Mouse (Mus musculus): ENCODE measurements at regions not wholly inside any gene's neighbourhood (a gene's known extent, or its start where the extent isn't known, plus 50 kb on each side); places are given as distances from the start of the nearest gene placed in this dataset.

DNA sequence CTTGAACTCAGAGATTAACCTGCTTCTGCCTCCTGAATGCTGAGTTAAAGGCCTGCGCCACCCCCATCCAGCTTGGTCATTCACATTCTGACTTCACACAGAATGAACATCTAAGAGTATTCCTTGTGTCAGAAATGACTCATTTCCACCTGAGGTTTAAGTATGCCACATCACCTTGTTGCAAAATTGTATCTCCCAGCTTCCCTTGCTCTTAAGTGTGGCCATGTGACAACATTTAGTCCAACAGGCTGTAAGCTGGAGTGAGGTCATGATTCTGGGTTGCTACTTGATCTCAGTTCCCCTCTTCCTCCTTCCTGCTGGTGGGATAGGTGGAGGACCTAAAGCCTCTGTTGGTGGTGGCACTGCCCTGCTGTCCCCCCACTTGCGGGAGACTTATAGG is 131.0 kb downstream of the Mtx2 start:
- 76% methylated on average over 2 of the region's 2 CpGs for WGBS (ENCODE audit: insufficient replicate concordance)
- H3K36me3 ChIP-seq: no peaks in the 10 kb centered on the region
- H3K4me3 ChIP-seq (replicated peaks): no peak overlapping the region
- H3K27me3 ChIP-seq: no peaks in the 10 kb centered on the region
- no peak overlapping the region for H3K27ac ChIP-seq
- H3K4me1 ChIP-seq (replicated peaks): no peaks in the 10 kb centered on the region
- peaks cover 4% of the 10 kb centered on the region; the same call in 1 of the 2 replicates for H3K9me3 ChIP-seq (replicated peaks)
- DNase-seq: no peak
- H3K9ac ChIP-seq: no peak overlapping the region
- no peak overlapping the region for H3K4me2 ChIP-seq
- no peak for ATAC-seq (ENCODE audit: low read depth)

DNA sequence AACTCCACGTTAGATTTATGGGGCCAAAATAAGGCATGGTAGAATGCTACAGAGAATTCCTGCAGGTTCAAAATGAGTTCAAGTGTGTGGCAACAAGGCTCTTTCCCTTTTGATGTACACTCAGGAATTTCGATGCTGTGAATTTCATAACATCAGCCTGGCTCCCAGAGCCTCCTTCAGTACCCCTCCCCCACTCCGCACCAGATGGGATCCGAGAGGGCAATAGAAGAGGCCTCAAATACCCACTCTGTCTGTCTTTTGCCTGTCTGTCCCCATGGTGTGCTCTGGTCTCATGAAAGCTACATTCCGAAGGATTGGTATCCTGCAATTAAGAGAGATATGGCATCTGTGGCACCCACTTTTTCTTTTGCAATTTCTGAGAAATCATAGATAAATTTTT is 134.3 kb downstream of the Mtx2 start:
- no peak overlapping the region for H3K9ac ChIP-seq
- DNase-seq: no peak
- H3K9me3 ChIP-seq (replicated peaks): peaks cover 4% of the 10 kb centered on the region; the same call in 1 of the 2 replicates
- peaks cover 5% of the 10 kb centered on the region; the same call in 1 of the 2 replicates for H3K27me3 ChIP-seq
- no peak for ATAC-seq (ENCODE audit: low read depth)
- H3K4me1 ChIP-seq (replicated peaks): no peaks in the 10 kb centered on the region
- no peak overlapping the region for H3K4me2 ChIP-seq
- no peak overlapping the region for H3K4me3 ChIP-seq (replicated peaks)
- no peaks in the 10 kb centered on the region for H3K36me3 ChIP-seq
- 50% methylated on average over 5 of the region's 5 CpGs for WGBS (ENCODE audit: insufficient replicate concordance)
- H3K27ac ChIP-seq: no peak overlapping the region

DNA sequence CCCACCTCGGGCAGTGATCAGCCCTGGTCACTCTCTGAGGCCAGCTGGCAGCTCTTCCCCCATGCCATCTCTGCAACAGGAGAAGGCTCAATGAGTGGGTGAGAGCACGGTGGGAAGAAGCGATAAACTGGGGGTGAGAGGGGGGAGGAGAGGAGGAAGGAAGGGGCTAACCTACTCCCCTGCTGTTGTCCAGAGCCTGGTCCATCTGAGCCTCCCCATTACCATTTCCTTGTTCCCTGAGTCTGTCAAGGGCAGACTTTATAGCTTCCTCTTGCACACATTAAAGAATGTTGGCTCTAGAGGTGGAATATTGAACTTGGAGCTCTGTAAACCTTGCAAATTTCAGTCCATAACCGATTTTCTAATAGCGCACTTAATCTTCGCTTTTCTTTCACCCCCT is 136.8 kb downstream of the Mtx2 start:
- H3K9ac ChIP-seq: no peak overlapping the region
- H3K27me3 ChIP-seq: peaks cover 25% of the 10 kb centered on the region
- no peak overlapping the region for H3K27ac ChIP-seq
- ATAC-seq (ENCODE audit: low read depth) (no peak), DNase-seq (no peak)
- no peaks in the 10 kb centered on the region for H3K36me3 ChIP-seq
- H3K4me2 ChIP-seq: no peak overlapping the region
- H3K9me3 ChIP-seq (replicated peaks): no peaks in the 10 kb centered on the region
- WGBS (ENCODE audit: insufficient replicate concordance): 57% methylated on average over 6 of the region's 6 CpGs
- H3K4me3 ChIP-seq (replicated peaks): no peak overlapping the region
- no peaks in the 10 kb centered on the region for H3K4me1 ChIP-seq (replicated peaks)

DNA sequence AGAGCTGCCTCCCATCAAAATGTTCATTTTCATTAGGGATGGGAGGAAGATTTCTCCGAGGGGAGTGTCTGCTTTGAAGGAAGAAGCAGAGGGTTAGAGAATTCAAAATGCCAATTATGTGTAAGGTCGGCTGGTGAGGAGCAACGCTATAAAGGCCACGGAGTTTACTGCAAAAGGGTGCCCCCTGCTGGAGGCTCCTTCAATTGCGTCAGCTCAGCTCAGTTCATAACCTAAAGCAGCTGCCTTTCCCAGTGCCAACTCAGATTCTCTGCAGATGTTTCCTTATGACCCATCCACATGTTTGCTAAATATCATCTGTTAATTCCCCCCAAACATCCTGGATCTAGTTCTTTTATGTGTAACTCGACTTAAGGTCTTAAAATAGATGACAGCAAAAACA is 138.8 kb downstream of the Mtx2 start:
- no peak overlapping the region for H3K4me3 ChIP-seq (replicated peaks)
- H3K4me2 ChIP-seq: no peak overlapping the region
- no peaks in the 10 kb centered on the region for H3K4me1 ChIP-seq (replicated peaks)
- H3K9me3 ChIP-seq (replicated peaks): no peaks in the 10 kb centered on the region
- H3K9ac ChIP-seq: no peak overlapping the region
- DNase-seq (peak; percentile 17), ATAC-seq (ENCODE audit: low read depth) (no peak)
- 3% methylated on average over 6 of the region's 6 CpGs for WGBS (ENCODE audit: insufficient replicate concordance)
- no peaks in the 10 kb centered on the region for H3K36me3 ChIP-seq
- no peak overlapping the region for H3K27ac ChIP-seq
- H3K27me3 ChIP-seq: peaks cover 28% of the 10 kb centered on the region

DNA sequence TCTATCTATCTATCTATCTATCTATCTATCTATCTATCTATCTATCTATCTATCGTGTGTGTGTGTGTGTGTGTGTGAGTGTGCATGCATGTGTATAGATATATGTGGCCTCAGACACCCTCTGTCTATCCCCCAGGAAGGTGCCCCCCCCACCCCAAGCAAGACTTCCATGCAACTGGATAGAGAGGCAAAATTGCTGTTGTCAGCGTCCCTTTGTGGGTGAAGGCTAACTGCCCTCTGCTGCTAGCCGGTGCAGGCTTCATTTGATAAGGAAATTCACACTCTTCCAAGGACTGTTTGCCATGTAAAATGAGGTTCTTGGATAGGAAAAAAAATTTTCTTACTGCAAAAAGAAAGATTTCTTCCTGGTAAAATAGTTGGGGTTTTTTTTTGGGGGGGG is 139.4 kb downstream of the Mtx2 start:
- Histone ChIP-seq H3K4me3 (replicated peaks) (no peak overlapping the region), H3K4me2 (no peak overlapping the region), H3K36me3 (no peaks in the 10 kb centered on the region), H3K9ac (no peak overlapping the region), H3K4me1 (replicated peaks) (no peaks in the 10 kb centered on the region), H3K27me3 (peaks cover 28% of the 10 kb centered on the region), H3K9me3 (replicated peaks) (no peaks in the 10 kb centered on the region), H3K27ac (no peak overlapping the region)
- 29% methylated on average over 3 of the region's 3 CpGs for WGBS (ENCODE audit: insufficient replicate concordance)
- no peak for ATAC-seq (ENCODE audit: low read depth)
- no peak for DNase-seq

DNA sequence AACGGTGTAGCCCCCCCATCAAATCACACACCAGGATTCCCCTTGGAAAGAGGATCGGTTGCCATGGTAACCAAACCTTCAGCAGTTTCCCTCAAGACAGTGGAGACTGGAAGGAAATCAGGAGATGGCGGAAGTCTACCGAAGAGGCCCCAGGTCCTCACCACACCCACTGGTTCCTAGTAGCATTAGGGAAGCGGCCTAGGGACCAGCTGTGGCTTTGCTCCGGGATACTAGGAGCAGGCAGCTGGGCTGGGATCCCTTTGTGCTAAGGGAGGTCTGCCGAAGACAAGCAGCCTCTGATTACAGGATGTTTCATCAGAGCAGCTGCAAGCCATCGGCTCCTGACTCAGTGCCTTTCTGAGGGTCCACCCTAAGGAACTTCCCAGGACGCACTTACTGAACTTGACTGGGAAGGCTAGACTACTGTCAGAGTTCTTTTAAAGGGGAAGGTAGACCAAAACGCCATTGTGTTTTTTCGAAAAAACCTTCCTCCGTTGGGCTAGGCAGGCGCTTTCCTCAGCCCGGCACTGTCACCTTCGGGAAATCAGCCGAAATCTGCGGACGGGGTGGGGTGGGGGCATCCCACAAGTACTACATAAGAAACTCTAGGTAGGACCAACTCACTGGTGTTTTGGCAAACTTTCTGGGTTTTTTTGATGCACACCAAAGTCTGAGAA is 139.9 kb downstream of the Mtx2 start:
- WGBS (ENCODE audit: insufficient replicate concordance): 29% methylated on average over 18 of the region's 18 CpGs
- H3K4me3 ChIP-seq (replicated peaks): no peak overlapping the region
- H3K4me2 ChIP-seq: no peak overlapping the region
- DNase-seq (no peak), ATAC-seq (ENCODE audit: low read depth) (no peak)
- H3K9me3 ChIP-seq (replicated peaks): no peaks in the 10 kb centered on the region
- no peaks in the 10 kb centered on the region for H3K4me1 ChIP-seq (replicated peaks)
- H3K27ac ChIP-seq: no peak overlapping the region
- H3K36me3 ChIP-seq: no peaks in the 10 kb centered on the region
- H3K27me3 ChIP-seq: peaks cover 28% of the 10 kb centered on the region
- H3K9ac ChIP-seq: no peak overlapping the region

DNA sequence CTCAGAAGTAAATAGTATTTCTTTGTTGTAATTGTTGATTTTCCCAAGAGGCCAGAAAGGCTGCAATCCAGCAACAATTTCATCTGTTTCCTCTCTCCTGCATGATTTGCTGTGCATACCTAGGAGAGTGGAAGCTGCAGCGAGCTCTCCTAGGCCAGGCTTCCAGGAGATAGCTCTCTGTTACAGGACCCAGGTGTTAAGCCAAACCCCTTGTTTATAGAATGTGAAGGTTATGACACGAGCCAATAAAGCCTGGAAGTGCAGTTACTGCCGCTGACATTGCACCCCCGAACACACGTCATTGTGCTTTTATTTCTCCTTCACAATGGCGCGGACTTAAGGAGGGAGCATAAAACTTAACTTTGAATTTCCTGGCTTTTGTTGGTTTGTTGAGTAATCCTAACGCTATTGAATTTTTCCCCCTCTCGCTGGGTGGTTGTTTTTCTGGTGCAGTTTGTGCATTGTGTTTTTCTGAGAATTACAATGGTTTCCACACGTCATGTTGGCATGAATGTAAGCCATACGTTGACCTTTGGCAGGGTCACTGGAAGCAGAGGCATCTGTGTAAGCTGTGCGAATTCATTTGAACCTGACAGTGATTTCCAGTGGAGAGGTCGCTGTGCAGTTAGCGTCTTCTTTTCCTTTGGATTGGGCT is 145.1 kb downstream of the Mtx2 start:
- H3K4me2 ChIP-seq: no peak overlapping the region
- H3K9ac ChIP-seq: no peak overlapping the region
- no peak overlapping the region for H3K4me3 ChIP-seq (replicated peaks)
- no peaks in the 10 kb centered on the region for H3K4me1 ChIP-seq (replicated peaks)
- DNase-seq (no peak), ATAC-seq (ENCODE audit: low read depth) (no peak)
- H3K9me3 ChIP-seq (replicated peaks): no peaks in the 10 kb centered on the region
- peaks cover 15% of the 10 kb centered on the region for H3K27me3 ChIP-seq
- no peak overlapping the region for H3K27ac ChIP-seq
- WGBS (ENCODE audit: insufficient replicate concordance): 56% methylated on average over 14 of the region's 14 CpGs
- H3K36me3 ChIP-seq: no peaks in the 10 kb centered on the region

DNA sequence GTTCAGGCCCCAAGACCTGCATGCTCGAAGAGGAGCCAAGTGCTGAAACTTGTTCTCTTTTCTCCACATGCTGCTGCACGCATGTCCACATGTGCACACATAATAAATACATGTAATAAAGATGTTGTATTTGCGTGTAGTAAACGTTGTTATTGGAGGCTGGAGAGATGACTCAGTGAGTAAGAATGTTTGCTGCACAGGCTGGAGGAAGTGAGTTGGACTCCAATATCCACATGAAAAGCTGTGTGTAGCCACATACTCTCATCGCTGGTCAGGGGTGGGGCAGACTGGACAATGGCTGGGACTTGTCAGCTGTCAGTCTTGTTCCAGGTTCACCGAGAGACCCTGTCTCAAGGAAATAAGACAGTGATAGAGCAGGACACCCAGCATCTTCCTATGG is 147.8 kb downstream of the Mtx2 start:
- DNase-seq: no peak
- no peak overlapping the region for H3K9ac ChIP-seq
- no peaks in the 10 kb centered on the region for H3K27me3 ChIP-seq
- ATAC-seq (ENCODE audit: low read depth): no peak
- H3K36me3 ChIP-seq: no peaks in the 10 kb centered on the region
- no peaks in the 10 kb centered on the region for H3K9me3 ChIP-seq (replicated peaks)
- H3K4me1 ChIP-seq (replicated peaks): no peaks in the 10 kb centered on the region
- WGBS (ENCODE audit: insufficient replicate concordance): 53% methylated on average over 6 of the region's 6 CpGs
- no peak overlapping the region for H3K4me3 ChIP-seq (replicated peaks)
- H3K27ac ChIP-seq: no peak overlapping the region
- no peak overlapping the region for H3K4me2 ChIP-seq

GRCm38 (mm10) chr2:74974595-74975325 is 149.2 kb downstream of the Mtx2 start:
- DNase-seq (no peak), ATAC-seq (ENCODE audit: low read depth) (no peak)
- H3K27me3 ChIP-seq: no peaks in the 10 kb centered on the region
- H3K36me3 ChIP-seq: no peaks in the 10 kb centered on the region
- H3K4me1 ChIP-seq (replicated peaks): no peaks in the 10 kb centered on the region
- H3K9me3 ChIP-seq (replicated peaks): no peaks in the 10 kb centered on the region
- WGBS (ENCODE audit: insufficient replicate concordance): 57% methylated on average over 16 of the region's 16 CpGs
- H3K27ac ChIP-seq: no peak overlapping the region
- no peak overlapping the region for H3K4me3 ChIP-seq (replicated peaks)
- H3K9ac ChIP-seq: no peak overlapping the region
- no peak overlapping the region for H3K4me2 ChIP-seq

DNA sequence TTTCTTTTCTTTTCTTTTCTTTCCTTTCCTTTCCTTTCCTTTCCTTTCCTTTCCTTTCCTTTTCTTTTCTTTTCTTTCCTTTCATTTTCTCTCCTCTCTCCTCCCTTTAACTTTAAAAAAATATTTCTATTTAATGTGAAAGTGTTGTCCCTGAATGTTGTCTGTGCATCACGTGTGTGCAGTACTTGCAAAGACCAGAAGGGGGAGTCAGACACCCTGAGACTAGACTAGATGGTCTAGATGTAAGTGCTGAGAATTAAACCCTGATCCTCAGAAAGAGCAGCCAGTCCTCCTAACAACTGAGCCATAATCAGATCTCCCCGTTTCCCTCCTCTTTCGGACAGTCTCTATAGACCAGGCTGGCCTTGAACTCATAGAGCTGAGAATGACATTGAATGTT is 151.7 kb downstream of the Mtx2 start:
- Histone ChIP-seq H3K4me1 (replicated peaks) (no peaks in the 10 kb centered on the region), H3K4me3 (replicated peaks) (no peak overlapping the region), H3K9ac (no peak overlapping the region), H3K4me2 (no peak overlapping the region), H3K27me3 (no peaks in the 10 kb centered on the region), H3K27ac (no peak overlapping the region), H3K9me3 (replicated peaks) (no peaks in the 10 kb centered on the region), H3K36me3 (no peaks in the 10 kb centered on the region)
- WGBS (ENCODE audit: insufficient replicate concordance): 73% methylated on average over 3 of the region's 3 CpGs
- ATAC-seq (ENCODE audit: low read depth) (no peak), DNase-seq (no peak)

- Histone ChIP-seq H3K9me3 (replicated peaks) (no peaks in the 10 kb centered on the region), H3K27me3 (no peaks in the 10 kb centered on the region), H3K4me1 (replicated peaks) (no peaks in the 10 kb centered on the region), H3K4me3 (replicated peaks) (no peak overlapping the region), H3K27ac (no peak overlapping the region), H3K9ac (no peak overlapping the region), H3K36me3 (no peaks in the 10 kb centered on the region), H3K4me2 (no peak overlapping the region)
- no peak for DNase-seq
- no peak for ATAC-seq (ENCODE audit: low read depth)
- WGBS (ENCODE audit: insufficient replicate concordance): 55% methylated on average over 1 of the region's 1 CpGs
Measured at GRCm38 (mm10) chr2:74977828-74978227, 152.2 kb downstream of the Mtx2 start.

All from liver, embryonic 13.5 days (tissue).